Mouse (Mus musculus) liver (tissue): ENCODE results near the gene Med26.

Source experiments
- DNase-seq: peaks from one replicate; pipeline ENCODE4 v3.0.0-alpha.2; 2020; ENCODE audit warnings: mixed read lengths

Med26 gene

DNA sequence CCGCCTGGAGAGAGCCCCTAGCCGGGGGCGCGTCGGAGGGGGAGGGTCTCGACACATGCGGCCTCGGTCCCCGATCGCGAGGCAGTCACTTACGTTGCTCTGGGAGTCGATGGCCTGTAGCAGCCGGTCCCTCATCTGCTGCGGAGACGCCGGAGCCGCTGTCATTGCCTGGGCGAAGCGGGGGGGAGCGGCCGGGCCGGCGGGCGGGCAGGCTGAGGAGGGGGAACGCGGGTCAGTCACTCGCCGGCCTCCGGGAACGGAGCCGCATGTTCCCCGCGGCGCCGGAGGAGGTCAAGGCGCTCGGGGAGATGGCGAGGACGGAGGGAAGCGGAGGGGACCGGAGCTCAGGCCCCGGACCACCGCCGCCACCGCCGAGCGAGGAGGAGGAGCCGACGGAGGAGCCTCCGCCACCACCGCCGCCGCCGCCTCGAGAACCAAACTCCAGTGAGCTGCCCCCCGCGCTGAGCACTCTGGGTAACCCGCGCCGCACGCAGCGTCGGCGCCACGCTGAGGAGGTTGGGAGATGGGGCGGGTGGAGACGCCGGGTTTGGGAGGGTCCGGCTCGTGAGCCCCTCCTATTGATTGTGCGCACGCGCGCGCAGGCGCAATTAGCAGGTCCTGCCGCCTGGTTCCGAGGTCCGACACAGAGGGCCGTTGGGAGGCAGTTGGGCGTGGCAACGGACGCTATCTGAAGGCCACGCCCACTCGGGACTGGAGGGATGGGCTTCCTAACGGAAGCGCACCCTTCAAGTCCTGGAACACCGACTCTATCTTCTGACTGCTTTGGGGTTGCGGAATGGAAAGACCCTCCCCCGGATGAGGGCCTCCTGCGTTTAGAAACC, at the start of gene Med26:
Gene Med26, minus strand, starts transcription at position 469 of the 842 bp plus-strand sequence.
- DNase-seq, result peak; percentile 99

DNA sequence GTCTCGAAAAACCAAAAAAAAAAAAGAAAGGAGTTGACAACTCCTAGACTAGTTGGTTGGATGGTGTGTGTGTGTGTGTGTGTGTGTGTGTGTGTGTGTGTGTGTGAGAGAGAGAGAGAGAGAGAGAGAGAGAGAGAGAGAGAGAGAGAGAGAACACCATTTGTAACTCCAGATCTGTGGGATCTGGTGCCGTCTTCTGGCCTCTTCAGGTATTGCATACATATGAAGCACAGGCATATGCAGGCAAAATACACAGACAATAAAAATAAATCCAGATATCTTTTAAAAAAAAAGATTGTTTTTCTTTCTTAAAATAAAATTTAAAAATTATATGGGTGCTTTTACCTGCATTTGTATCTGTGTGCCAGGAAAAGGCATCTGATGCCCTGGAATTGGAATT, 42.1 kb upstream of the Med26 start:
- DNase-seq, result peak; percentile 45

DNA sequence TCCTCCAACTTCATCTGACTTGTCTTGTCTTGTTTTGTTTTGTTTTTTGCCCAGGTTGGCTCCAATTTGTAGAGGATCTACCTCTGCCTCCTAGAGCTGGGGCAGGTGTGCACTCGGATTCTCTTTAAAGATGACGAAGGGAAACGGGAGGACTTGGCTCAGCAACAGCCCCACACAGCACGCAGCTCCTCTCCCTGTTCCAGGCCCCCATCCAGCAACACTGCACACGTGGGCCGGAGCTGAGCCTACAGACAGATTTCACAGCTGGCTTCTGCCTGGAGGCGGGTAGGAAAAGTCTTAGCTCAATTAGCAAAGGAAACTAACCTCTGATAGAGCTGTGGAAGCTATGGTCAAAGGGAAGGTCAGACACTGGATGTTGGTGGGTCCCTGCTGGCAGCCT, 41.2 kb upstream of the Med26 start:
- DNase-seq, result no peak

DNA sequence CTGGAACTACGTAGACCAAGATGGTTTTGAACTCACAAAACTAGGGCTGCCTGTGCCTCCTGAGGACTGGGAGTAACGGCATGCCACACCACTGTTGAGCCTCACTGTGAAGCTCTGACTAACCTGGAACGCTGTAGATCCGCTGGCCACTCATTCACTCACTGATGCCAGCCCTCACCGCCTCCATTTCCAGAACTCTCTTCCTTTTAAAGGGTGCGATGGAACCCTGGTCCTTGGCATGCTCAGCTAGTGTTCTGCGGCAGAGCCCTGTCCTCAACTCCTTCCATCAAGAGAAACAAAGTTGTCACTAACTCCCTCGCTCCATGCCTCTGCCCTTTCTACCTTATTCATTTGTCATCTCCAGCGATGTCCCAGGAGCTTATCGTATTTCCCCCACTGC, 40.8 kb upstream of the Med26 start:
- DNase-seq, result no peak

DNA sequence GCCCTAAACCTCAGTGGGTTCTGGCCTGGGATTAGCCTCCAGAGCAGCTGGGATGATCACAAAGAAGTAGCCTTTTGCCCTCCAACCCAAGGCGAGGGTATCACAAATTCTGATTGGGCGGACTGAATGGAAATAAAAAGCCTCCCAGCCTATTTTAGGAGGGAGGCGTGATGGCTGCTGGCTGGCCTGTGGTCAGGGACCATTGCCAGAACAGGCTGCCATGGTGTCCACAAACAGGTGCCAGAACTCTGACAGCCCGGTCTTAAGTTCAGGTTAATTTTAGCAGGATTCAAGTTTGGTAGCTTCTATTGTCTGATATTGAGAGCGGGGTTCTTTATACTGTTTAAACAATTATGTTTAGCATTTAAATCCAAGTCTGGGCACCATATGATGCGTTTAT, 39.7 kb upstream of the Med26 start:
- no peak for DNase-seq

DNA sequence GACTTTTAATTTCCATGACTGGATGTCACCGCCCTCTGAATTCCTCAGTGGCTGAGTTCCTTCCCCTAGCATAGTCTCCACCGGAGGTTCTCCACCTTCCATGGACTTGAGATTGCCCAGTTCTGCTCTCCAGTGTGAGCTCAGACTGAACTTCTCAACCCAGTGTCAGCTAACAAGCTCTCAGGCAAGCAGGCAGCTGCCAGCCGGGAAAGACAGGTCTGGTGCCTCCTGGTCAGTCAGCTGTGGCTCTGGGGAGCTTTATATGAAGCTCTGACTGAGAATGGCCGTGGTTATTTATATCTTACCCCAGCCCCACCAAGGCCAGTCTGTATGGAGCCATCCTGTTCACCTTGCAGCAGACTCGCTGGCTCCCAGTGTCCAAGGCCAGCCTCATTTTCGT, 36.3 kb upstream of the Med26 start:
- no peak for DNase-seq

DNA sequence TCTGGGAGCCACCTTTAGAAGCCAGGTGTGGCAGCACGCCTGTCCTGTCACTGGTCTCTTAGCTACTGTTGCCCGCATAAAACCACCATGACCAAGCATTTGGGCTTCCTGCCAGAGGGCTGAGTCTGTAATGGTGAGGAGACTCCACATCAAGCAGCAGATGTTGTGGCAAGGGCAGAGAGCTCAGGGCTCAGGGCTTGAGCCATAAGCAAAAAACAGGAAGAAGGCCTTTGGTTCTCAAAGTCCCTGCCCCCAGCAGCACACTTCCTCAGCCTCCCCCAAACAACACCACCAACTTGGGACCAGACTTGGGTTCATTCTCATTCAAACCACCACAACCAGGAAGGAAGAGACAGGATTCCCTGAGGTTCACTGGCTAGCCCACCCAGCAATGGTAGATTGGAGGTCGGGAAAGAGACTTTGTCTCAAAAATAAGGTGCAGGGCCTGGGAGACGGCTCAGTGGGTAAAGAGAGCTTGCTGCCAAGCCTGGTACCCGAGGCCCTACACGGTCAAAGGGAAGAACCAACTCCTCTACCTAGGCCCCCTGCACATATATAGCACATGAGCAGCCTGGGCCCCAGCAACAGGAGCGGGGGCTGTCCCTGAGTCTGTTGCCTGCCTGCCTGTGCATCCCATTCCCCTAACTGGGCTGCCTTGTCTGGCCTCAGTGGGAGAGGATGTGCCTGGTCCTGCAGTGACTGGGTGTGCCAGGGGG, 35.1 kb upstream of the Med26 start:
- DNase-seq, result peak; percentile 38

DNA sequence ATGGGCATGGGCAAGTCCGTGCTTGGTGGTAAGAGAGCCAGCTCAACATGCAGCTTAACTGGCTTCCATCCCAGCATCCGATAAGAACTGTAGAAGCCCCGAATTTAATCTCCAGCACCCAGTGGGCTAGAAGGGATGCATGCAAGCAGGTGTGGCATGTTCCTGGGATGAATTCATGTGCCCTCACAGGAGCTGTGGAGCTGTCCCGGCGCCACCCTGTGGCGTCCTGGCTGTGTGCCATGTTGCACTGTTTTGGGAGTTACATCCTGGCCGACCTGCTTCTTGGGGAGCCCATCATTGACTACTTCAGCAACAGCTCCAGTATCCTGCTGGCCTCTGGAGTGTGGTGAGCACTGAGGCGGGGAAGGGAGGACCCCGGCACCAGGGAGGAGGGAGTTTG, 31.3 kb upstream of the Med26 start:
- DNase-seq, result no peak

DNA sequence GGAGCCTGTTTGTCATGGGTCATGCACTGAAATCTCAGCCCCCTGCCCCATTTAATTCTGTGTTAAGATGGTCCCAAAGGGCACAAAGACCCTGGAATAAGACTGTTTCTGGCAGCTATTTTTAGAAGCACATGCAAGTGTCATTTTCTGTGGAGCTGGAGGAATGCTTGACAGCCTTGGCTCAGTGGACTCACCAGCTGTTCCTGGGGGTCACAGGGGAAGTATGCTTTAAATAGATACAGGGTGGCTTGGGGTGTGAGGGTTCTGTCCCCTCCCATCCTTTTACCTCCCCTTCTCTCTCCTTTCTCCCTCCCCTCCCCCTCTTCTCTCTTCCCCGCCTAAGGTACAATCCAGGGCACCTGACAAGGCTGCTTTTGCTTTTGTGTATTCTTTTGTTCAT, 29.9 kb upstream of the Med26 start:
- no peak for DNase-seq

DNA sequence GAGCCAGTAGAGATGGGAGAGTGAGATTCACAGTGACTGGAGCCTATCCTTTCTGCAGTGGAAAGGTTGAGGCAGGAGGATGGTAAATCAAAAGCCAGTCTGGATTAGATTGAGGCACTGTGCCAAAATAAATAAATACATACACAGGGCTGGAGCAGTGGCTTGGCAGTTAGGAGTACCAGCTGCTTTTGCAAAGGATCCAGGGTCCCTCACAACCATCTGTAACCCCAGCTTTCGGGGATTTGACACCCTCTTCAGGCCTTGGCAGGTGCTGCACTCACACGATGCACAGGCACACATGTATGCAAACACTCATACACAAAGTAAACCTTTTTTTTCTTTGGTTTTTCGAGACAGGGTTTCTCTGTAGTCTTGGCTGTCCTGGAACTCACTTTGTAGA, 29.2 kb upstream of the Med26 start:
- DNase-seq, result no peak

DNA sequence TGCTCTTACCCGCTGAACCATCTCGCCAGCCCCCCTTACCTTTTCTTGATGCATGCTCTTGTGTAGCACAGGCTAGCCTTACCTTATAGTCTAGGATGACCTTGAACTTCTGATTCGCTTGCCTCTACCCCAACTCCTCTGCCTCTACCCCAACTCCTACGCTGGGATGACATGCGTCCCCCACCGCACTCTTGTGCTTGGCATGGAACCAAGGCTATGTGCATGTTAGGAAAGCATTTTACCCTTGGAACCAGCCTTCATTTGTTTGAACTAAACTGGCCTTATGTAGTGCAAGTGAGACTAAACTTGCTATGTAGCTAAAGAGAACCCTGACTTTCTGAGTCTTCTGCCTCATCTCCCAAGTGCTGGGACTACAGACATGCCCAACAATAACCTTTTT, 27.8 kb upstream of the Med26 start:
- no peak for DNase-seq

DNA sequence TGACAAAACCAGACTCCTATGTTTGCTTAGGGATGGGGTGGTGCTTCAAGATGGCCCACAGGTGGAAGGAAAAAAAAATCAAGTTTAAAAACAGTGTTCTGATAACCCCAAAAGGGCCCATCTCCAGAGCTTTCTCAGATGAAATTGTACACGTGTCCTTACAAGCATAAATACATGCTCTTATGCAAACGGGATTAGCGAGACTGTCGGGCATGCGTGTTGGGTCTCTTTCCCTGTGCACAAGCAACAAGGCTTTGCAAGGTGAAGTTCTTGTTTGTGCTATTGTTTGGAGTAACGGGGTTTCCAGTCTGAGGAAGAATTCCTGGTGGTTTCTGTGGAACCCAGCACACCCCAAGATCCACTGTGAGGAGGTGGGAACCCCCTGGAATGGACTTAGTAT, 25.4 kb upstream of the Med26 start:
- DNase-seq, result no peak

DNA sequence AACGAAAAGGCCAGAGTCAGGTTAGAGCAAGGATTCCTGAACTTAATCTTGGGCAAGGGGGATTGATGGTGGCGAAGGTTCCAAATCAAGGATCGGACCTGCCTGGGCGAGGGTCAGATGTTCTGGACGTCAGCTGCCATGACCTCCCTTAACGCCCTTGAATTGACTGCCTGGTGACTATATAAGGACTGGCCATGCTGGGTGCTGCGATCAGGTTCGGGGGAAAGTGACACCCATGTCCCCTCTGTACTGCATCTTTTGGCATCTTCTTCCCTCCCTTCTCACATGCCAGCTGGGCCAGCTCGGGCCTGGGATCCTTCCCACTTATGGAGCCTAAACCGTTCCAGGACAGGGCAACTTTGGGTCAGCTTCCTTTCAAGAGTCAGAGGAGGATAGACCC, 24.4 kb upstream of the Med26 start:
- DNase-seq, result no peak

DNA sequence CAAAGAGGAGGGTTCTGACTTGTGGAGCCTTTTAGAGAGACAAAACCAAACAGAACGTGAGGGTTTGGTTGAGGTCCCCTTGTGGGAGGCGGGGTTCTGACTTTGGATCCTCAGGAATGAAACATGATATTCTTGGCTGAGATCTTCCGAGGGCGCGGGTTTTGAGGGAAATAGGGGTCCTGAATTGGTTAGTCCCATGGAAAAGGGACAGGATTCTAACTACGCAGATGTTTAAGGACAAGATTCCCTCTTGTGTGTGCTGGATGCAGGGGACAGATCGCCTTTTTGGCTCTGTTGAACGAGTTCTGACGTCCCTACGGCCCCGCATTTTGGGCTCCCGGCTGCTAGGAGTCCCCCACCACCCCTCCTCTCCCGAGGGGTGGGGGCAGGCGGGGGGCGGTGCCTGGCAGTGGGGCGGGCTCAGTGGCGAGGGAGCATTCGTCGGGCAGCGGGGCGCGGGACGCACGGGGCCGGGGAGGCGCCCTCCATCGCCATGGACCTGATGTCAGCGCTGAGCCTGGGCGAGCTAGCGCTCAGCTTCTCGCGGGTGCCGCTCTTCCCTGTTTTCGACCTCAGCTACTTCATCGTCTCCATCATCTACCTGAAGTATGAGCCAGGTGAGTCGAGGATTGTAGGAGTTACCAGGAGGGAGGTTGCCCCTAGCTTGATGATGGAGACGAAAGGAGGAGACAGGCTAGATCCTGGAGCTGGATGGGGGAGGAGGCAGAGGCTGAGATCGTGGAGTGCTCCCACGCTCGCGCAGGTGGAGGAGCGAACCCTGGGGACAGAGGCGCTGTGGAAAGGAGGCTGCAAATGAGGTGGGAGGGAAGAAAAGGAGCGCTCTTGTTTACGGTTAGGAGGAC, 23.8 kb upstream of the Med26 start, which contains the start of gene Tmem38a:
Gene Tmem38a, plus strand, starts transcription at position 445 of the 863 bp plus-strand sequence.
- peak; percentile 81 for DNase-seq

DNA sequence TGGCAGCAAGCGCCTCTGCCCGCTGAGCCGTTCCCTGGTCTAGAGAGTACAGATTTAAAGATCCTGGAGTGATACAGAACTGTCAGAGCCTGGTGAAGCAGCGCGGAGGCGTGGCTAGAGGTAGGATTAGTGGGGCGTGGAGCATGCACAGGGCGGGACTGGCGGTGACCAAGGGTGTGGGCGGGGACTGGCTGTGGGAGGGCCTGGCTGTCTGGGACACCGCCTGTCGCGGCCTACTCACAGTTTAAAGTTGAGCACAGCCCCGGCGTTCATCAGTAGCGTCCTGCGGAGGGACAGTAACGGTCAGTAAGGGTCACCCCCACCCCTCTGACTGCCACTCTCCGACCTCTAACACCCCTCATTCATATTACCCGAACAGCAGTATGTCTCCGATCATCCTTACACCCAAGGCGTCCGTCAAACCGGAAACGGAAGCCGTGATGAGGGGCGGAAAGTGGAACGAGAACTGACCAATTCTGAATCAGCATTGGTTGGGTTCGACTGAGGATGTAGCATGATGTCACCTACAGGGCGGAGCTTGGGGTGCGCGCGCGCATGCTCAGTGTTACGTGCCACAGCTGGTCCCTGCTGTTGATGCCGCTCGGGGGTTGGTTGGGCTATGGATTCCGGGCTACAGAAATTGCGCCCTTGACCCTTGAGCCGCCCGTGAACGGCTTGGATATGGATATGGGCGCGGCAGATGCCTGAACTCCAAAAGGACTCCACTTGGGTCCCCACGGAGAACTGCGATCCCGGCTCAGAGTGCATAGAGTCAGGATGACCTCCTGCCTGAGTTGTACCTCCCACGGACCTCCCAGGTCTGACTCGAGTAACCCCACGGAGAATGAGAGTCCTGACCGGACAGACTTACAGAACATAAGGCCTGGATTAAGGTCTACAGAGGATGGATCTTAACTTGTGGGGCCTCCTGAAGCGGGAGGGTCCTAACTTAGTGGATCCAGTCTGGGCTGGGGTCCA, 22.9 kb upstream of the Med26 start, which contains the start of gene Smim7:
Gene Smim7, minus strand, starts transcription at position 456 of the 978 bp plus-strand sequence.
- peak; percentile 98 for DNase-seq

DNA sequence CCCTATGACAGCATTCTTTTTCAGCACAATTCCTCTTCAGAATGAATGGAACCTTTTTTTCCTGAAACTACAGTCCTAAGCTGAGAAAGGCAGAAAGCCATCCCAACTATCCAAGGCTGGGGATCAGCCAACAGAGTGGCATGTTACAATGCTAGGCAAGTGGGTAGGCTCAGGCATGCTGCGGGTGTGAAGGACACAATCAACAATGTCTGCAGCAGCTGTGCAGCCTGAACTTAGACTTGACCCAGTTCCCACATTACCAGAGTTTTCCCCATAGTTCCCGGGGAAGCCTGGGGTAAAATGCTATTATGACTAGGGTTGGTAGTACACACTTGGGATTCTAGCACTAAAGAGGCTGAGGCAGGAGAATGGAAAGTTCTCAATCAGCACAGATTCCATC, 17.9 kb upstream of the Med26 start:
- no peak for DNase-seq

DNA sequence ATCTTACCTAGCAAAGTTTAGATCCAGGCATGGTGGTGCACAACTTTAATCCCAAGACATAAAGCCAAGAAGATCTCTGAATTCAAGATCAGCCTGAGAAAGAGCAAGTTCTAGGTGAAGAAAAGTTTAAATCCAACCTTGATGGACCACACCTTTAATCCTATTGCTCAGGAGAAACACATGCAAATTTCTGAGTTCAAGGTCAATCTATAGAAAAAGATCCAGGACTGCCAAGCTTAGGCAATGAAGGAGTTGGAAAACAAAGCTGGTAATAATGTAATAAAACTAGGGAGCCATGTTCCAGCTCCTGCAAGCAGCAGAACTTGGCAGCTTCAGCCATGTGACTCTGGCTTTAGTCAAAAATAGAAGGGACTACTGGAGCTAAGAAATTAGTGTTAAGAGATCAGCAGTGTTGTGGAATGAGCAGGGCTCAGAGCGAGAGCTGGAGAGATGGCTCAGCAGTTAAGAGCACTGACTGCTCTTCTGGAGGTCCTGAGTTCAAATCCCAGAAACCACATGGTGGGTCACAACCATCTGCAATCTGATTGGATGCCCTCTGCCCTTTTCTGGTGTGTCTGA, 13.1 kb upstream of the Med26 start:
- DNase-seq, result no peak

DNA sequence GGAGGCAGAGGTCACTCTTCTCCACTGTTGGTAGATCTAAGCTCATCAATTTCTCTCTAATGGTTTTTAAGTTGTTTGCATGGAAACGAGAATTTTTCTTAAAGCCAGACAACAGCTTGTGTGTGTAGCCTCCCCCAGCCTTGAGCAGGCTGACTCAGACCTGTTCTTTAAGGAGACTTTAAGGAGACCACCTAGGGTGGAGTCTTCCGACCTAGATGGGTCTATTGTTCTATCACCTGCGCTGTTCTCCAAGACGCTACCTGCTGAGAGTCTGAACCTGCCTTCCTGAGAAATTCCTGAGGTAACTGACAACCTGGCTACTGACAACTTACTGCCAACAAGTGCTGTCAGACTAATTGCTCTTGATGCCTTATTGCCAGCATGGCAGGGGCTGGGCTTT, 7.7 kb upstream of the Med26 start:
- no peak for DNase-seq

DNA sequence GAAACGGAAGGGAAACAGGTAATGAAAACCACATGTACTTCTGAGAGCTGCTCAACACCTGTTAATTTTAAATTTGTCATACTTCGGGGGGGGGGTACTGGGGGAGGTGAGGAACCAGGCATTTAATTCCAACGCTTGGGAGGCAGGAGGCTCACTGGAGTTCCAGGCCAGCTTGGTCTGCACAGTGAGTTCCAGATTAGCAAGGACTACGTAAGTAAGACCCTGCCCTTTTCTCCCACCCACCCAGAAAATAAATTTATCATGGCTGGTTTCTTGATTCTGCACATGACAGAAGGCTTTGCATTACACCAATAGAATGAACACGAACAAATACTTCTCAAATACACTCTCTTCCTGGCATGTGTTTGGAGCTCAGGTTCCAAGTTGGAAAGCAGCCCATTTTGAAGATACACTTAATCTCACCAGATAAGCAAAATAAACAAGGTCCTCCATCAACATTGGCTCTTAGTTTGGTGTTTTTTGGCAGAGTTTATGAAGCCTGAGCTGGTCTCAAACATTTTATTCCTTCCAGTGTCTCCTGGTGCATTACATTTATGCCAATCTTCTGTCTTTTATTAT, 1.3 kb upstream of the Med26 start:
- no peak for DNase-seq

DNA sequence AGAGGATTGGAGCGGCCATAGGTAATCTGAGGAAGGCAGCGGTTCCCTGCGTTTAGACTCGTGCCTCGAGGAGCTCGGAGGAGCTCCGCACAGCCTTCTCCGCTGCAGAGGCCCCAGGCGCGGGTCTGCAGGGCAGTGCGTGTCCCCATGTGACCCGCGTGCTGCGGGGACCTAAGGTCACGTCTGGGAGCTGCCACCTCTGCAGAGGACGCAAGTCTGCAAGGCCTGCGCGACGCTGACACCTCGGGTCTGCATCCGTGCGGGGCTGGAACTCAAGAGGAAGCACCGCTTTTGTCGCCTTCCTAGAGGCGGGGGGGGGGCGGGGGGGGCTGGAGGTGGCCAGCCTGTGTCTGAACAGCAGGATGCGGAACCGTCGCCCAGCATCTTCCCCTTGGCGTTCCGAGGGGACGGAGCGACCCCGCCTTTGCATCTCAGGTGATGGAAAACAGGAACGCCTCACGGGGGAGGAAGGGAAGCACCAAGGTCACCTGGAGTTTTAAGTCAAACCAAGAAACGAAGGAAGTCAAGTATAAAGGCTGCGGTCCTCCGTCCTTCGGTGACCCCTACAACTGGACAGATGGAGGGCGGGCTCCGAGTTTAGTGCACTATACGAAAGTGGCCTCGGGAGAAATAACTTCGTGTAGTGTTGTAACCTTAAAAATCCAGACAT, 709 bp upstream of the Med26 start:
- DNase-seq, result peak; percentile 54
